ENCODE assay signal across 10 mouse cellular contexts in the genomic region with DNA sequence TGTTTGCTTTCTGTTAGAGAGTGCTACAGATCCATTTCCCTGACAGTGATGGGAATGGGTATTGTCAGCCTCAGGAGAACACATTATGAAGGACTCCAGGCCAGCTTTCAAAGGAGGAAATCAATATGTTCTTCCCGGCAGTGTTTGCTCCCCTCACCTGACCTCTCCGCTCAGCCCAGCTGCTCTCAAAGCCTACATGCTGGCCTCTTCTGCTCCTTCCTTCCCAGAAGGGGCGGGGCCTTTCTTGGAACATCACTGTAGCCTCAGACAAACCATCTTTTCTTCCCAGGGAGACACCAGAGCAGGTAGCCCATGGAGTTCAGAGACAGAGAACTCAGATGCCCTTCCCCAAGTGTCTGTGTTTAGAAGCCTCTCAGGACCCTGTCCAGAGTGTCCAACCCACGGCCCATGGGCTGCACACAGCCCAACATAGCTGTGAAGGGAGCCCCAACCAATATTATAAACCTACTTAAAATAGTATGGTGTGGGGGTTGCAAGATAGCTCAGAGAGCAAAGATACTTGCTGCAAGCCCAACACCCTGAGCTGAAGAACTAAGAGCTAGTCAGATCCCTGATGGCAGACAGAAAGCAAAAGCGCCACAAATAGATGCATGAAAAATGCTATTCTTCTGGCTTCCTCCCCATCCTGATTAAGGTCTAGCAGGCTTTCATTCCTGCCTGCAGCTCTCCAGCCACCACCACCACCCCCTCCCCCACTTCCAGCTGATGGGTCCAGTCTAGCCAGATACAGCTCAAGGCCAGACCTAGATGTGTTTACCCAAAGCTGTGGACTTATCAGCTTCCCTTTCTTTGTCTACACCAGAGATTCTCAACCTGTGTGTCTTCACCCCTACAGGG.
A peak's percentile ranks its signal among the peaks of the same experiment; 100 is the strongest.
DNase-seq lines count a peak whose midpoint lies in the region; TF ChIP-seq lines count a peak whose summit lies in the region.
"Had no signal": no experiment of that assay in that cellular context is flagged by ENCODE, and none has a peak within 500 bp of the region (broad histone marks: within the 10 kb centered on the region; RNA-seq: fewer than 3 reads in every experiment).

No protein-coding gene starts in this region.

- intact Hi-C loops in heart, adult 2 months (cut with DNase I): no loop called here

- H3K27me3 ChIP-seq in heart, adult 2 months (ENCODE audit: control insufficient read depth, insufficient read depth, low read length): no peaks in the 10 kb centered on the region
- H3K27me3 ChIP-seq in liver, adult 2 months (ENCODE audit: control insufficient read depth, insufficient read depth, low read length): no peaks in the 10 kb centered on the region

- no peaks in the 10 kb centered on the region for H3K4me1 ChIP-seq in heart, adult 2 months (ENCODE audit: control insufficient read depth, insufficient read depth, low read length)
- H3K4me1 ChIP-seq in liver, adult 2 months (ENCODE audit: control insufficient read depth, insufficient read depth, low read length): peaks cover 13% of the 10 kb centered on the region

- H3K27ac ChIP-seq in heart, adult 2 months: no peak overlapping the region
- H3K27ac ChIP-seq in liver, adult 2 months (replicated peaks; ENCODE audit: insufficient read depth, low read depth, low read length): peak overlapping the region; percentile 57
- H3K27ac ChIP-seq: hindbrain, embryonic 14.5 days had no signal

- H3K36me3 ChIP-seq in heart, adult 2 months (ENCODE audit: control insufficient read depth, insufficient read depth, low read length): peaks cover 2% of the 10 kb centered on the region; the same call in 1 of the 2 replicates
- H3K36me3 ChIP-seq in liver, adult 2 months (ENCODE audit: control insufficient read depth, insufficient read depth, low read length): no peaks in the 10 kb centered on the region

- H3K79me2 ChIP-seq in heart, adult 2 months (replicated peaks; ENCODE audit: control insufficient read depth, insufficient read depth, low read length): no peaks in the 10 kb centered on the region
- H3K79me2 ChIP-seq in liver, adult 2 months (ENCODE audit: control insufficient read depth, insufficient read depth, low read length): no peaks in the 10 kb centered on the region

- no peak for TF ChIP-seq CTCF in heart, adult 2 months (IDR thresholded peaks at IDR 0.05)
- no peak for TF ChIP-seq CTCF in liver, adult 2 months (IDR thresholded peaks at IDR 0.05; ENCODE audit: low read depth, low read length)

- no peak overlapping the region for H3K9ac ChIP-seq in heart, adult 2 months (ENCODE audit: low read depth, low read length)
- no peak overlapping the region for H3K9ac ChIP-seq in liver, adult 2 months (ENCODE audit: low read depth, low read length)
- H3K9ac ChIP-seq: hindbrain, embryonic 14.5 days had no signal

- H3K4me3 ChIP-seq in heart, adult 2 months: no peak overlapping the region
- no peak overlapping the region for H3K4me3 ChIP-seq in liver, adult 2 months (ENCODE audit: insufficient read depth, low read depth, low read length)

- TF ChIP-seq POLR2A in heart, adult 2 months (IDR thresholded peaks at IDR 0.05; ENCODE audit: insufficient read depth, low read depth, low read length): no peak
- no peak for TF ChIP-seq POLR2A in liver, adult 2 months (IDR thresholded peaks at IDR 0.05; ENCODE audit: extremely low read depth, insufficient read depth, low read length)

- peak; percentile 92 for DNase-seq in heart, adult 11 months
- no peak for DNase-seq in heart, adult 2 months
- DNase-seq in urinary bladder, postnatal 14 days (ENCODE audit: low spot score): peak; percentile 28
- DNase-seq in urinary bladder, postnatal 10 days (ENCODE audit: low spot score): no peak
- DNase-seq in liver, adult 2 months (ENCODE audit: extremely low read depth, low read depth, low spot score): peak; percentile 58
- peak; percentile 88 for DNase-seq in yolk sac, embryonic 10.5 days (ENCODE audit: low spot score)
- DNase-seq in embryo, embryonic 10.5 days (ENCODE audit: low spot score): no peak
- DNase-seq in spleen, postnatal 14 days (ENCODE audit: low spot score in 2 of 2): no peak
- DNase-seq: right cerebral cortex, postnatal 4 days had no signal

- WGBS in heart, adult 2 months: 21% methylated on average over 5 of the region's 5 CpGs
- WGBS in liver, adult 2 months: 12% methylated on average over 5 of the region's 5 CpGs

- TF ChIP-seq EP300 in heart, adult 2 months (IDR thresholded peaks at IDR 0.05; ENCODE audit: insufficient read depth, low read depth, low read length): no peak

Comparison
In these comparisons a context has a peak if more than half of its experiments do, and no peak if none do; other contexts are left out.
1. DNase-seq: peak in heart, adult 11 months (single experiment), urinary bladder, postnatal 14 days (single experiment), liver, adult 2 months (single experiment) and yolk sac, embryonic 10.5 days (single experiment); none in heart, adult 2 months (0 of 2), urinary bladder, postnatal 10 days (single experiment), embryo, embryonic 10.5 days (single experiment) and spleen, postnatal 14 days (0 of 2).